Mouse (Mus musculus): Measurements from ENCODE around the gene Pdlim5.
"Not testable (repeated sequence)": the region's sequence is repeated elsewhere in the genome, so short reads cannot be mapped to it uniquely, and the experiment has no call there.

Pdlim5 gene

DNA sequence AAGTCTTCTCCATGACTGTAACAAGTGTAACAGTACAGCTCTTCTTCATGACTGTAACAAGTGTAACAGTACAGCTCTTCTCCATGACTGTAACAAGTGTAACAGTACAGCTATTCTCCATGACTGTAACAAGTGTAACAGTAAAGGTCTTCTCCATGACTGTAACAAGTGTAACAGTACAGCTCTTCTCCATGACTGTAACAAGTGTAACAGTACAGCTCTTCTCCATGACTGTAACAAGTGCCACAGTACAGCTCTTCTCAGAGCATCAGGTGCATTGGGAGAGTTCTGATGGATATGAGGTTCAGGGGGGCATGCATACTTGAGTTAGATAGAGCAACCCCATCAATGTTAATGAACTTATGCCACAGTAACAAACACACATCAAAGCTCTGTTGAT is 203.9 kb downstream of the Pdlim5 start:
- not testable (repeated sequence) for DNase-seq (ENCODE audit: low spot score in 2 of 2)

Measured in urinary bladder, adult 18-20 months (tissue).